ENCODE assay signal across 9 mouse cellular contexts in the genomic region with DNA sequence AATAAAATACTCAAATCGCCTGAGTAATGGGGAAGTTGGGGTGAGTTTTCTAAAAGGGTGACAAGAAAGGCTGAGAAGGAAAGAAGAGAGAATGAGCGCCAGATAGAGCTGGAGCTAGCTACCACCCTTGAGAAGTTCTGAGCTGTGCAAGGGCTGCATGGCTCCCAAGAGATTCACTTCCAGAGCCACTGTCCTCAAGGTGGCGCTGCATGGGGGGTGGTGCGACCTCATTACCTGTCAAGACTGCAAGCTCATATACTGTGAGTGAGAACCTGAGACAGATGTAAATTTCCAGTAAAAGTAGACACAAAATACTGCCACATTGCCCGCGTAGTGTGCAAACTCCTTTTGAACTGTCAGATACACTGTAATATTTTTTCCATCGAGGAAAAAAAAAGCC.
A peak's percentile ranks its signal among the peaks of the same experiment; 100 is the strongest.
DNase-seq lines count a peak whose midpoint lies in the region; ATAC-seq and TF ChIP-seq lines count a peak whose summit lies in the region.
"Had no signal": no experiment of that assay in that cellular context is flagged by ENCODE, and none has a peak within 500 bp of the region (broad histone marks: within the 10 kb centered on the region; RNA-seq: fewer than 3 reads in every experiment).

No protein-coding gene starts in this region.

- H3K4me2 ChIP-seq in midbrain, postnatal 0 days (ENCODE audit: low read depth, low read length, poor library complexity, severe bottlenecking) = no peak overlapping the region
- H3K4me2 ChIP-seq in midbrain, embryonic 11.5 days = no peak overlapping the region
- no peak overlapping the region for H3K4me2 ChIP-seq in forebrain, embryonic 12.5 days
- H3K4me2 ChIP-seq: neural tube, embryonic 12.5 days had no signal

- peak; percentile 21; the same call in 1 of the 2 replicates for TF ChIP-seq CTCF in midbrain, postnatal 0 days (IDR thresholded peaks at IDR 0.05)

- no peak overlapping the region for H3K9ac ChIP-seq in midbrain, postnatal 0 days (replicated peaks; ENCODE audit: low read length, poor library complexity, severe bottlenecking)
- no peak overlapping the region for H3K9ac ChIP-seq in midbrain, embryonic 11.5 days (ENCODE audit: low read length)
- H3K9ac ChIP-seq in forebrain, embryonic 12.5 days = no peak overlapping the region
- H3K9ac ChIP-seq: neural tube, embryonic 12.5 days had no signal

- no peaks in the 10 kb centered on the region for H3K36me3 ChIP-seq in midbrain, postnatal 0 days (ENCODE audit: insufficient read depth, low read length)
- no peaks in the 10 kb centered on the region for H3K36me3 ChIP-seq in midbrain, embryonic 11.5 days (ENCODE audit: control insufficient read depth, insufficient read depth, low read length)
- no peaks in the 10 kb centered on the region for H3K36me3 ChIP-seq in forebrain, embryonic 12.5 days (replicated peaks)
- H3K36me3 ChIP-seq: neural tube, embryonic 12.5 days had no signal

- no peak for ATAC-seq in midbrain, postnatal 0 days (ENCODE audit: low FRiP score)
- ATAC-seq in midbrain, embryonic 11.5 days (ENCODE audit: low FRiP score) = no peak
- no peak for ATAC-seq in megakaryocyte-erythroid progenitor cell, adult 5-6 weeks (replicated peaks; ENCODE audit: low FRiP score, low TSS enrichment, poor library complexity, severe bottlenecking)
- ATAC-seq in forebrain, embryonic 12.5 days (ENCODE audit: low FRiP score) = no peak

- 52% methylated on average over 7 of the region's 7 CpGs for WGBS in midbrain, postnatal 0 days
- 57% methylated on average over 7 of the region's 7 CpGs for WGBS in midbrain, embryonic 11.5 days
- 58% methylated on average over 7 of the region's 7 CpGs for WGBS in forebrain, embryonic 12.5 days

- no peak overlapping the region for H3K27ac ChIP-seq in midbrain, postnatal 0 days (ENCODE audit: low read depth, low read length)
- no peak overlapping the region for H3K27ac ChIP-seq in midbrain, embryonic 11.5 days (ENCODE audit: low read depth, low read length)
- H3K27ac ChIP-seq in forebrain, embryonic 12.5 days = no peak overlapping the region
- H3K27ac ChIP-seq: neural tube, embryonic 12.5 days had no signal

- no peak overlapping the region for H3K4me3 ChIP-seq in midbrain, postnatal 0 days (ENCODE audit: low read depth, low read length)
- no peak overlapping the region for H3K4me3 ChIP-seq in midbrain, embryonic 11.5 days (ENCODE audit: low read depth, low read length)
- no peak overlapping the region for H3K4me3 ChIP-seq in forebrain, embryonic 12.5 days (replicated peaks)
- H3K4me3 ChIP-seq: neural tube, embryonic 12.5 days had no signal

- H3K9me3 ChIP-seq in midbrain, postnatal 0 days (ENCODE audit: low read length) = no peaks in the 10 kb centered on the region
- no peaks in the 10 kb centered on the region for H3K9me3 ChIP-seq in midbrain, embryonic 11.5 days (ENCODE audit: control insufficient read depth, low read length)
- no peaks in the 10 kb centered on the region for H3K9me3 ChIP-seq in forebrain, embryonic 12.5 days
- H3K9me3 ChIP-seq: neural tube, embryonic 12.5 days had no signal

- no peaks in the 10 kb centered on the region for H3K4me1 ChIP-seq in midbrain, postnatal 0 days (ENCODE audit: insufficient read depth, low read length)
- no peaks in the 10 kb centered on the region for H3K4me1 ChIP-seq in midbrain, embryonic 11.5 days (ENCODE audit: control insufficient read depth, insufficient read depth, low read length)
- no peaks in the 10 kb centered on the region for H3K4me1 ChIP-seq in forebrain, embryonic 12.5 days
- H3K4me1 ChIP-seq: neural tube, embryonic 12.5 days had no signal

- no peaks in the 10 kb centered on the region for H3K27me3 ChIP-seq in midbrain, postnatal 0 days (ENCODE audit: insufficient read depth, low read length)
- no peaks in the 10 kb centered on the region for H3K27me3 ChIP-seq in midbrain, embryonic 11.5 days (ENCODE audit: control insufficient read depth, insufficient read depth, low read length)
- H3K27me3 ChIP-seq in forebrain, embryonic 12.5 days = no peaks in the 10 kb centered on the region
- H3K27me3 ChIP-seq: neural tube, embryonic 12.5 days had no signal

- DNase-seq in embryo, embryonic 10 days (ENCODE audit: low spot score) = peak; percentile 31
- no peak for DNase-seq in embryo, embryonic 10.5 days (ENCODE audit: low spot score)
- DNase-seq in midbrain, postnatal 0 days (ENCODE audit: low spot score) = no peak
- no peak for DNase-seq in midbrain, embryonic 11.5 days (ENCODE audit: low spot score, missing footprints)
- peak; percentile 22 for DNase-seq in embryo, embryonic 9.5 days (ENCODE audit: extremely low spot score)
- peak; percentile 14 for DNase-seq in thymus, postnatal 14 days

Comparison
In these comparisons a context has a peak if more than half of its experiments do, and no peak if none do; other contexts are left out.
1. DNase-seq: peak in embryo, embryonic 10 days (single experiment), embryo, embryonic 9.5 days (single experiment) and thymus, postnatal 14 days (single experiment); none in embryo, embryonic 10.5 days (single experiment), midbrain, postnatal 0 days (single experiment) and midbrain, embryonic 11.5 days (single experiment).